Mouse (Mus musculus) bone marrow macrophage, adult 2 months (primary cell): ENCODE measurements around the gene Atp2c2. TPM values are rescaled to one million over a fixed set of nuclear protein-coding genes. Genes with fewer than 3 reads are reported as not detected.

Experiments used
- H3K27ac ChIP-seq: 2 replicates; pipeline ENCODE4 v1.5.1; 2012; ENCODE audit warnings: low read depth, low read length; ENCODE audit not compliant: insufficient read depth
- H3K4me1 ChIP-seq: 2 replicates; pipeline ENCODE4 v1.6.1; 2012; ENCODE audit warnings: low read length; ENCODE audit not compliant: control insufficient read depth, insufficient read depth
- H3K4me3 ChIP-seq: 2 replicates; pipeline ENCODE4 v1.5.1; 2012; ENCODE audit warnings: mild to moderate bottlenecking, low read length, moderate library complexity; ENCODE audit not compliant: insufficient read depth
- CTCF ChIP-seq: IDR thresholded peaks from 2 replicates; pipeline ENCODE4 v1.5.1; 2012; ENCODE audit warnings: low read depth, mild to moderate bottlenecking, low read length, moderate library complexity
- POLR2A ChIP-seq: IDR thresholded peaks from 2 replicates; pipeline ENCODE4 v1.6.1; 2012; ENCODE audit warnings: mild to moderate bottlenecking, low read depth, low read length, borderline replicate concordance
- polyA plus RNA-seq: library from polyadenylated mRNA; stranded (reverse); fragments of >200 nt; gene quantifications from 2 replicates; pipeline ENCODE4 v1.2.4, GENCODE M21; 2012; ENCODE audit not compliant: missing spikeins, insufficient read depth, insufficient read length

Gene Atp2c2
- polyA plus RNA-seq, 1 experiment = not detected

DNA sequence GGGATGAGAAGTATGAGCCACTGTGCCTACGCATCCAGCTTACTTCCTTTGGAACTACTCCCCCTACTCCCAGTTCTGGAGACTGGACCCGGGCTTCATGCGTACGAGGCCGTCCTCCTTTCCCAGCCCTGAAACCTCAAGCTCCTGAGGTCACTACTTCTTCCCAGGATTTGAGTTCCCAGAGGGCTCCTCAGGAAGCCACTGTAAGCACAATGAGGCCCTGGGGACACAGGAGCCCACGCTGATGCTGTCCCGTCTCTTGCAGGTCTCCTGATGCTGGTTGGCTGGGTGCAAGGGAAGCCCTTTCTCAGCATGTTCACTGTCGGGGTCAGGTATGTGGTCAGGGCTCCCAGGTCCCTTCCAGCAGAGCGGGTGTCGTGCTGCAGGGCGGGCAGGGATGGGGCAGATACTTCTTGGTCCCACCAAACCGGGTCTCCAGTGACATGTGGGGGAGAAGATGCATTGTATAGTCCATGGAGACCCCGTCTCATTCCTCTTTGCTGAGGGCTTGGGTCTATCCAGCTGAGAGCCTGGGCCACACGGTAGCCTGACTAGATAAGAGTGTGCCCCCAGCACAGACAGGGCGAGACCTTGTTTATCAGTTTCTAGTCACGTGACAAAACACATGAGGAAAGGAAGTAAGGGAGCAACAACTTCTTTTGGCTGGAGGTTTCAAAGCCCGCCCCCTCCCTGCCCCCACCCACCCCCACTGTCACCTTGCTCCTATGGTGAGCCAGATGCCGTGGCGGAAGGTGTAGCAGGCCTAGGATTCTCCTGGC lies 38.5 kb downstream of the Atp2c2 start:
- Histone ChIP-seq H3K27ac (no peak overlapping the region), H3K4me3 (no peak overlapping the region), H3K4me1 (no peaks in the 10 kb centered on the region)
- TF ChIP-seq CTCF = no peak
- no peak for TF ChIP-seq POLR2A

DNA sequence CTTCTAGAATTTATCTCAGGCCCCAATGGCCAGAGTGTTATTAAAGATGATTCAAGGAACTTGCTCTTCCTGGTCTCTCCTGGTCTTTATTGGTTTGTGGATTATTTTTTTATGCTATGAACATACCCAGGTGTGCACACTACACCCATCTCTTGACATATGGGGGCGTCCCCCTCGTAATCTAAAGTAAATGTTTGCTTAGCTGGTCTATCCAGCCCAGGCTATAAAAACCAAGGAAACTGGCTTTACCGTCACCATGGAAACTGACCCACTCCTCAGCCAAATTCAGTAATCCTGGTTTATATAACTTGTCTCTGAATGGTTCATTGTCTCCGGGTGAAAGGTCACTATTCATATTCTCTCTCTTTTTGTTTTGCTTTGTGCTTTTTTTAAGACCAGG lies 40.8 kb downstream of the Atp2c2 start:
- no peaks in the 10 kb centered on the region for H3K4me1 ChIP-seq
- no peak for TF ChIP-seq POLR2A
- TF ChIP-seq CTCF = no peak
- H3K4me3 ChIP-seq = no peak overlapping the region
- no peak overlapping the region for H3K27ac ChIP-seq

DNA sequence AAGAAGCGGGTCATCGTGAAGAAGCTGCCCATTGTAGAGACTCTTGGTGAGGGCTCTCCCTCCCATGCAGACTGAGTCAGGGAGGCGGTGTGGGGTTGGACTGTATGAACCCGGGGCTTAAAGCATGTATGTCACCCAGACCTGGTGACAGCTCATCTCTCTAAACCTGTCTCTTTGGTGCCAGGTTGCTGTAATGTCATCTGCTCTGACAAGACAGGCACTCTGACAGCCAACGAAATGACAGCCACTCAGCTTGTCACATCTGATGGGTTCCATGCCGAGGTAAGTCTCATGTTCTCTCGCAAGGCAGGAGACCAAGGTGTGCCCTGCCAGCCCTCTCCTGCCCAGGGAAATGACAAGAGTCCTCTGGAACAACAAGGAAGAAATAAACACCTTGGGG lies 42.6 kb downstream of the Atp2c2 start:
- TF ChIP-seq CTCF (no peak), POLR2A (no peak)
- Histone ChIP-seq H3K4me3 (no peak overlapping the region), H3K27ac (no peak overlapping the region), H3K4me1 (no peaks in the 10 kb centered on the region)

DNA sequence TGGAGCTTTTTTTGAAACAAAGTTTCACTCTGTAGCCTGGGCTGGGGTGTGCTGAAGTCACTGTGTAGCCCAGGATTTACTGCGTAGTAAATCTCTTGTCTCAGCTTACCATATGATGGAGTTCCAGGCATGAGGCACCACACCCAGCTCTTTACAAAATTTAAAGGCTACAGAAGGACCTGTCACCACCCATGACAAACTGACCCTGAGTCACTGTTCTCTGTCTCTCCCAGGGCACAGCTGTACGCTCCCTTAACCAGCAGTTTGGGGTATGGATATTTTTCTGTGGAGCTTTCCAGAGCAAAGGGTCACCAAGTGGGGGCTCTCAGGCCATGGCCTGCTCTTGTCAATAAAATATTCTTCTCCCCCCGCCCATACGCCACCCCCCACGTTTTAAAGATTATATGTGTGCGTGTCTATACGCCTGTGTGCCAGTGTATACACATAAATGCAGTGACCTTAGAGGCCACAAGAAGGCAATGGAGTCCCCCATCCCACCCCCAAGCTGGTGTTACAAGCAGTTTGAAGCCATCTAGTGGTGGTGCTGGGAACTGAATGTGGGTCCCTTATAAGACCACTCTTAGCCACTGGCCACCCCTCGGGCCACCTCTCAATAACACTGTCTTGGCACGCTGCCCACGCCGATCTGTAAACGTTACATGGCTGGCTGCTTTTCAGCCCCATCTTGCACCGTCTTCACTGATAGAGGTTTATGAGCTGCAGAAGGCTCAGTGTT lies 43.6 kb downstream of the Atp2c2 start:
- Histone ChIP-seq H3K4me3 (no peak overlapping the region), H3K27ac (no peak overlapping the region)
- TF ChIP-seq CTCF = peak; percentile 83
- TF ChIP-seq POLR2A = no peak

DNA sequence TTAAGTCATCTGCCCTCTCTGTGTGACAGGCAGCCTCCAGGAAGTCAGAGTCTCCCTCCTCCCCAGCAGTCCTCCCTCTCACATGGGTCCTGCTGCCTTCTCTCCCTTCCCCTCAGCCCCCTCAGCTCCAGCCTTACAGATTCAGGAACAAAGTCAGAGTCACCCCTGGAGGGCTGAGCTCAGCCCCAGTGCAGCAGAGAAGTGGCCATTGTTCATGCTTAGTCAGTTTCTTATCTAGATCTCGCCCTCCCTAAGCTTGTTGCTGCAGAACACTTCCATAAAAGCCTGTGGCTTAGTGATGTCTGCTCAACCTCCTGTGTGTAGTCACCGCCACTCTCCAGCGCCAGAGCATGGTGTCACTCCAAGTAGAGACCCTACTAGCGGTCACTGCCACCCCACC lies 44.8 kb downstream of the Atp2c2 start:
- TF ChIP-seq POLR2A (no peak), CTCF (no peak)

More for the DNA sequence above, 43.6 kb downstream of the Atp2c2 start:
- H3K4me1 ChIP-seq = 0 out of 2 replicates have a peak, but pooled peaks cover 2% of the 10 kb centered on the region

DNA sequence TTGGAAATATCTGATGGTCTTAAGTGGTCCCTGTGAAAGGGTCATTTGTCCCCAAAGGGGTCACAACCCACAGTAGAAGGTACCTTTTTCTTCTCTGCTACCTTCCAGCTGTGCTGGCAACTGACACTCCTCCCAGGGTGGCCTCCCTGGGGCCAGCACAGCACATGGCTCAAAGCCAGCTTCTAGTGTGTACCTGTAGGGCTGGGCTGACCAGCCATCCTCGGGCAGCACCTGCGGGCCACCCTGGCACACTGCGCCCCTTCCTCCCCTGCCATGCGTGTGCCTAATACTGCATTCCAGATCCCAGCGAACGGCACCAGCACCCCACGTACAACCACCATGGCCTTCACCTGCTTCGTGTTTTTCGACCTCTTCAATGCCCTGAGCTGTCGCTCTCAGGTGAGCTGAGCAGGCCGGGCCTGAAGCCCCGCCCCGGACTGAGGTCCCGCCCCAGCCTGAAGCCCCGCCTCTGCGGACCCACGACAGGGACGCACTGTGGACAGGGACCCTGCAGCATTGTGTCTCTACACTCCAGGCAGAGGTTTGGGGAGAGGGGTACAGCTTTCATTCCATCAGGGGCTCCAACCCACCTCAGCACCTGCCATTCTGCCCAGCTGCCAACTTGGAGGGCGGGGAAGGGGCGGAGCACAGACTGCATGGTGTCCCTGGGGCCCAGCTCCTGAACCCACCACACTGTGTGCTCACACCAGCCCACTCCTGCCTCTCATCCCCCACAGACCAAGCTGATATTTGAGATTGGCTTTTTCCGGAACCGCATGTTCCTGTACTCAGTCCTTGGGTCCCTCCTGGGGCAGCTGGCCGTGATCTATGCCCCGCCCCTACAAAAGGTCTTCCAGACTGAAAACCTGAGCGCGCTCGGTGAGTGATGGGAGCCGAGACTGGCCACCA lies 55.7 kb downstream of the Atp2c2 start:
- Histone ChIP-seq H3K4me1 (no peaks in the 10 kb centered on the region), H3K4me3 (peak overlapping the region; percentile 50), H3K27ac (no peak overlapping the region)
- TF ChIP-seq CTCF (no peak), POLR2A (no peak)

More for the DNA sequence above, 44.8 kb downstream of the Atp2c2 start:
- Histone ChIP-seq H3K4me3 (no peak overlapping the region), H3K27ac (no peak overlapping the region), H3K4me1 (0 out of 2 replicates have a peak, but pooled peaks cover 2% of the 10 kb centered on the region)

DNA sequence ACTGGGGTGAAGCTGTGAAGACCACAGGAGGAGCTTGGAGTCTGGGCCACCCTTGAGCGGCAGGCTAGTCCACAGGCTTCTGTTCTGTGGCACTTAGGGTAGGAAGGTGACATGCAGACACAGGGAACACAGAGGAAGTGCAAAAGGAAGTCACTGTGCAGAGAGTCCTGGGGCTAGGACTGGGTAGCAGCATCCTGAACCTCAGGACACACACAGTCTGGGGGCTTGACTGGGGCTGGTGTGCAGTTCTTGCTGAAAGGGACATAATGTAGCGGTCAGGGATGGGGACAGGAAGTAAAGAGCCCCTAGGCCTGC lies 56.3 kb downstream of the Atp2c2 start:
- H3K4me3 ChIP-seq = peak overlapping the region; percentile 50
- no peak overlapping the region for H3K27ac ChIP-seq
- no peaks in the 10 kb centered on the region for H3K4me1 ChIP-seq
- TF ChIP-seq CTCF = no peak
- TF ChIP-seq POLR2A = no peak

DNA sequence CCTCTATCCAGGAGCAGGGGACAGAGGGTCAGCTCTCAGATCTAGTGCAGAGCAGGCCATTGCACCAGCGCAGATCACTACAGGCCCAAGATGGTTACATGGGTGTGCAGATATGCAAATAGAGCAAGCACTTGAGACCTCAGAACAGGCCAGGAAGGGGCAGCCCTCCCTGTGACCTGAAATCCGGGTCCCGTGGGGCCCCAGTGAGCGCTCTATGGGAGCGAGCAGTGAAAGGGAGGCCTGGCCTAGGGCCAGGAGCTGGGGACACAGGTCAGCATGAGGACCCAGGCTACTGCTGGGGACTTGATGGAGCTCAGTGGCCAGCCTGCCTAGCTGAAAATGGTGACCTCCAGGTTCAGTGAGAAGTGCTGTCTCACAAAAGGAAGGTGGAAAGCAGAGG lies 56.7 kb downstream of the Atp2c2 start:
- H3K4me1 ChIP-seq = no peaks in the 10 kb centered on the region
- H3K4me3 ChIP-seq = no peak overlapping the region
- H3K27ac ChIP-seq = no peak overlapping the region
- TF ChIP-seq CTCF = no peak
- TF ChIP-seq POLR2A = no peak

DNA sequence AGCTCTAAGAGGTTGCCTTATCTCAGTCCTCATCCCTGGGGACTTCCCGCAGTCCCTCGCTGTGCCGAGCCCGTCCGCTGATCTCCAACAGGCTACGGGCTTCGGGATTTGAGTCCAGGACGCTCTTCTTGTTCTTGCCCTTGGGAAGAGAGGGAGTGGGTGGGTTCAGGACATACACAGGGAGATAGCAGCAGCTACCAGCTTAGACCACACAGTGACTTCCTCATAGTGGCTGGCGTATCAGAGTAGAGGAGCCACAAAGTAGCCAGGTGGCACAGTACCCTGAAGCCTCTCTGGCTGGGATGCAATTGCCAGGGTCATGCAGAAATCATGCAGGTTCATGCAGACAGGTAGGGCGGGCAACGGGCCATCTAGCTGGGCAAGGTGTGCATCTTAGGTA lies 61.9 kb downstream of the Atp2c2 start:
- H3K4me1 ChIP-seq = no peaks in the 10 kb centered on the region

More for the DNA sequence above, 61.9 kb downstream of the Atp2c2 start:
- no peak overlapping the region for H3K27ac ChIP-seq
- TF ChIP-seq CTCF = no peak
- TF ChIP-seq POLR2A = no peak
- H3K4me3 ChIP-seq = no peak overlapping the region
